Mouse (Mus musculus): Measurements from ENCODE around the gene Olfr175-ps1. TPM values are rescaled to one million over a fixed set of nuclear protein-coding genes. Genes with fewer than 3 reads are reported as not detected.

Olfr175-ps1 gene
- polyA plus RNA-seq (2014; fragmentation: Illumina TruSeq; extraction: RNeasy Lipid Tissue Mini Kit (QIAGEN cat#74804); ENCODE audit: low read depth, low replicate concordance): not detected

DNA sequence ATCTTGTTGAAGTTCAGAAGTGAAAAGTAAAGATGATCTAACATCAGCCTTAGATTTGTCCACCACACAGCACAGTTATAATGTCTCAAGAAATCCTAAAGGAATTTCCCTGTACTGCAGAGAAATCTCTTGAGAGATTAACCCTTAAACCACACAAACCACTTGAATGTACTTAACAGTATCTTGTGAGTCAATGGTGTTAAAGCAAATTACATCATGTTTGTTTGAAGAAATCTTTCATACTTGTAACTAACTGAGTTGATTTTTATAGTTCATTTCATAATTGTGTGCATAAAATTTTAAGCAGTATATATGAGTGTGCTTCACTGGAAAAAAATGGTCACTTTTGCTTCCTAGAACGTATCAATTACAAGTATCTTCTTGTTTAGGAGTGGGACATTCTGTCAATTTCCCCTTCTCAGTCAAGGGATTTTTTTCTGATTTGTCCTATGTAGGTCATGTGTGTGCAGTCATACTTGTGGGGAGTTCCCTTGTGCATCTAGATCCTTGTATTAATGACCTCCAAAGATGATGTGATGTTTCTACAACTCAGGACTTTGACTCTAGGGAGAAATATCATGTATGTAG is at the start of gene Olfr175-ps1:
Gene Olfr175-ps1, minus strand, starts transcription at position 51 of the 588 bp plus-strand sequence.

DNA sequence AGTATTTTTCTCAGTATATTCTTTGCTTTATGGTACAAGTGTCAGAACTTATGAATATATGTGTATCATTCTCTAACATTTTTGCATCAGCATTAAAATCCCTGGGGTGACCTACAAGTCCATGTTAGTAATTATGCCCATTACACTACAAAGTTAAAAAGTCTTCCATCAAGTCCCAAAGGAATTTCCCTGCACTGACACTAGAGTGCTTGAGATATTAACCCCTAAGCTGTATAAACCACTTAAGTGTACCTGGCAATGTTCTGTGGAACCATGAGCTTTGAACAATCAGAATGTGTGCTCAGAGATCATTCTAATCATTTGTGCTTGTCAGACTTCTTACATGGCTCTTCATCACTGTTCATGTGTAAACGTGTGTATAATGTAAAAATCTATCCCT is 48.1 kb upstream of the Olfr175-ps1 start, which contains the start of gene Olfr177:
Gene Olfr177, minus strand, starts transcription at position 101 of the 400 bp plus-strand sequence.

GRCm38 (mm10) chr16:58800168-58800567 is 26.4 kb downstream of the Olfr175-ps1 start, which contains the start of gene Olfr173:
Olfr173 (minus strand) TSS chr16:58800268.

Other genes starting within 250 kb of the Olfr175-ps1 start
- gene Gm813, start 209.8 kb downstream of the Olfr175-ps1 start, polyA plus RNA-seq (2014; fragmentation: Illumina TruSeq; extraction: RNeasy Lipid Tissue Mini Kit (QIAGEN cat#74804); ENCODE audit: low read depth, low replicate concordance): not detected
- not detected for gene E330017A01Rik, start 188.0 kb downstream of the Olfr175-ps1 start, polyA plus RNA-seq (2014; fragmentation: Illumina TruSeq; extraction: RNeasy Lipid Tissue Mini Kit (QIAGEN cat#74804); ENCODE audit: low read depth, low replicate concordance)
- gene Cpox, start 156.5 kb downstream of the Olfr175-ps1 start, polyA plus RNA-seq (2014; fragmentation: Illumina TruSeq; extraction: RNeasy Lipid Tissue Mini Kit (QIAGEN cat#74804); ENCODE audit: low read depth, low replicate concordance): 13.9 TPM
- not detected for gene Gpr15, start 107.7 kb downstream of the Olfr175-ps1 start, polyA plus RNA-seq (2014; fragmentation: Illumina TruSeq; extraction: RNeasy Lipid Tissue Mini Kit (QIAGEN cat#74804); ENCODE audit: low read depth, low replicate concordance)
- 36.8 TPM for gene Cldnd1, start 98.9 kb downstream of the Olfr175-ps1 start, polyA plus RNA-seq (2014; fragmentation: Illumina TruSeq; extraction: RNeasy Lipid Tissue Mini Kit (QIAGEN cat#74804); ENCODE audit: low read depth, low replicate concordance)
- gene Olfr172, start 63.6 kb downstream of the Olfr175-ps1 start, polyA plus RNA-seq (2014; fragmentation: Illumina TruSeq; extraction: RNeasy Lipid Tissue Mini Kit (QIAGEN cat#74804); ENCODE audit: low read depth, low replicate concordance): not detected
- not detected for gene Olfr173, start 26.5 kb downstream of the Olfr175-ps1 start, polyA plus RNA-seq (2014; fragmentation: Illumina TruSeq; extraction: RNeasy Lipid Tissue Mini Kit (QIAGEN cat#74804); ENCODE audit: low read depth, low replicate concordance)
- gene Olfr177, start 48.0 kb upstream of the Olfr175-ps1 start, polyA plus RNA-seq (2014; fragmentation: Illumina TruSeq; extraction: RNeasy Lipid Tissue Mini Kit (QIAGEN cat#74804); ENCODE audit: low read depth, low replicate concordance): not detected
- gene Olfr178, start 65.3 kb upstream of the Olfr175-ps1 start, polyA plus RNA-seq (2014; fragmentation: Illumina TruSeq; extraction: RNeasy Lipid Tissue Mini Kit (QIAGEN cat#74804); ENCODE audit: low read depth, low replicate concordance): not detected
- gene Olfr181, start 102.0 kb upstream of the Olfr175-ps1 start, polyA plus RNA-seq (2014; fragmentation: Illumina TruSeq; extraction: RNeasy Lipid Tissue Mini Kit (QIAGEN cat#74804); ENCODE audit: low read depth, low replicate concordance): not detected
- gene Olfr180, start 102.6 kb upstream of the Olfr175-ps1 start, polyA plus RNA-seq (2014; fragmentation: Illumina TruSeq; extraction: RNeasy Lipid Tissue Mini Kit (QIAGEN cat#74804); ENCODE audit: low read depth, low replicate concordance): not detected
- gene Olfr183, start 168.6 kb upstream of the Olfr175-ps1 start, polyA plus RNA-seq (2014; fragmentation: Illumina TruSeq; extraction: RNeasy Lipid Tissue Mini Kit (QIAGEN cat#74804); ENCODE audit: low read depth, low replicate concordance): not detected
- not detected for gene Olfr186, start 203.5 kb upstream of the Olfr175-ps1 start, polyA plus RNA-seq (2014; fragmentation: Illumina TruSeq; extraction: RNeasy Lipid Tissue Mini Kit (QIAGEN cat#74804); ENCODE audit: low read depth, low replicate concordance)
- gene Olfr187, start 213.0 kb upstream of the Olfr175-ps1 start, polyA plus RNA-seq (2014; fragmentation: Illumina TruSeq; extraction: RNeasy Lipid Tissue Mini Kit (QIAGEN cat#74804); ENCODE audit: low read depth, low replicate concordance): not detected

Measured in adipose tissue, adult 10 weeks (tissue).